Mouse (Mus musculus) urinary bladder, postnatal 10 days (tissue): ENCODE data around the gene Unc80.

Experiments
- DNase-seq: peaks from one replicate; pipeline ENCODE4 v3.0.0; 2022; ENCODE audit warnings: low spot score

Gene Unc80

GRCm38 (mm10) chr1:66467821-66468703 is at the start of gene Unc80:
Gene Unc80 (plus strand): TSS chr1:66468367.
- DNase-seq: no peak

- no peak for DNase-seq
These were observed 42.1 kb upstream of the Unc80 start for GRCm38 (mm10) chr1:66426073-66426472.

- DNase-seq: no peak
These were observed 37.2 kb upstream of the Unc80 start for GRCm38 (mm10) chr1:66430962-66431361.

- no peak for DNase-seq
These were observed 36.7 kb upstream of the Unc80 start for GRCm38 (mm10) chr1:66431472-66431871.

GRCm38 (mm10) chr1:66438069-66438468 is 30.1 kb upstream of the Unc80 start:
- no peak for DNase-seq

- no peak for DNase-seq
These were observed 25.2 kb upstream of the Unc80 start for GRCm38 (mm10) chr1:66442922-66443321.

- no peak for DNase-seq
These were observed 18.7 kb upstream of the Unc80 start for GRCm38 (mm10) chr1:66449471-66449870.

GRCm38 (mm10) chr1:66456580-66456979 is 11.6 kb upstream of the Unc80 start:
- no peak for DNase-seq

GRCm38 (mm10) chr1:66457747-66458146 is 10.4 kb upstream of the Unc80 start:
- DNase-seq: no peak

GRCm38 (mm10) chr1:66459394-66459793 is 8.8 kb upstream of the Unc80 start:
- DNase-seq: no peak

GRCm38 (mm10) chr1:66460850-66461249 is 7.3 kb upstream of the Unc80 start:
- no peak for DNase-seq

- no peak for DNase-seq
These were observed 495 bp downstream of the Unc80 start for GRCm38 (mm10) chr1:66468704-66469020.

- DNase-seq: no peak
These were observed 14.6 kb downstream of the Unc80 start for GRCm38 (mm10) chr1:66482751-66483150.

- no peak for DNase-seq
These were observed 24.9 kb downstream of the Unc80 start for GRCm38 (mm10) chr1:66493064-66493463.

GRCm38 (mm10) chr1:66495310-66496012 is 27.3 kb downstream of the Unc80 start:
- no peak for DNase-seq

- DNase-seq: no peak
These were observed 82.6 kb downstream of the Unc80 start for GRCm38 (mm10) chr1:66550812-66551211.

GRCm38 (mm10) chr1:66552396-66552966 is 84.3 kb downstream of the Unc80 start:
- DNase-seq: no peak

GRCm38 (mm10) chr1:66561636-66562270 is 93.6 kb downstream of the Unc80 start:
- DNase-seq: no peak

GRCm38 (mm10) chr1:66562332-66562731 is 94.2 kb downstream of the Unc80 start:
- DNase-seq: no peak

GRCm38 (mm10) chr1:66569736-66570135 is 101.6 kb downstream of the Unc80 start:
- DNase-seq: no peak

GRCm38 (mm10) chr1:66597163-66597788 is 129.1 kb downstream of the Unc80 start:
- DNase-seq: no peak

- DNase-seq: no peak
These were observed 140.1 kb downstream of the Unc80 start for GRCm38 (mm10) chr1:66608304-66608703.
